Mouse (Mus musculus) cerebral cortex, adult 2 months (tissue): ENCODE measurements around the gene H13.

Source experiments
- WGBS: fragments of 180-500 bp; shearing (Covaris S2); methylation state at CpG from one replicate; pipeline ENCODE4 v1.1.7; 2018; 5-methylcytosine and 5-hydroxymethylcytosine counted together

The H13 gene

GRCm38 (mm10) chr2:152700725-152701124 lies 31.5 kb downstream of the H13 start:
- 83% methylated on average over 8 of the region's 8 CpGs for WGBS

- 87% methylated on average over 21 of the region's 21 CpGs for WGBS
These were observed 34.5 kb downstream of the H13 start for GRCm38 (mm10) chr2:152703596-152704255.

GRCm38 (mm10) chr2:152704256-152704605 lies 35.0 kb downstream of the H13 start:
- WGBS, result 79% methylated on average over 5 of the region's 5 CpGs

- 92% methylated on average over 14 of the region's 14 CpGs for WGBS
These were observed 35.6 kb downstream of the H13 start for GRCm38 (mm10) chr2:152704811-152705370.

GRCm38 (mm10) chr2:152705993-152706571 lies 36.8 kb downstream of the H13 start:
- WGBS, result 39% methylated on average over 22 of the region's 22 CpGs

GRCm38 (mm10) chr2:152707186-152707585 lies 37.9 kb downstream of the H13 start:
- WGBS, result 39% methylated on average over 7 of the region's 7 CpGs

GRCm38 (mm10) chr2:152707627-152708026 lies 38.4 kb downstream of the H13 start:
- 18% methylated on average over 31 of the region's 31 CpGs for WGBS

GRCm38 (mm10) chr2:152709066-152709465 lies 39.8 kb downstream of the H13 start:
- 83% methylated on average over 5 of the region's 5 CpGs for WGBS

GRCm38 (mm10) chr2:152716241-152716772 lies 47.0 kb downstream of the H13 start:
- WGBS, result 67% methylated on average over 6 of the region's 6 CpGs

GRCm38 (mm10) chr2:152717652-152718051 lies 48.4 kb downstream of the H13 start:
- WGBS, result 64% methylated on average over 11 of the region's 11 CpGs

- 53% methylated on average over 6 of the region's 6 CpGs for WGBS
These were observed 48.8 kb downstream of the H13 start for GRCm38 (mm10) chr2:152718076-152718475.

GRCm38 (mm10) chr2:152723651-152724331 lies 54.5 kb downstream of the H13 start:
- 12% methylated on average over 37 of the region's 37 CpGs for WGBS

GRCm38 (mm10) chr2:152724332-152724723 lies 55.1 kb downstream of the H13 start:
- WGBS, result 65% methylated on average over 3 of the region's 3 CpGs

GRCm38 (mm10) chr2:152725178-152725750 lies 56.0 kb downstream of the H13 start:
- WGBS, result 81% methylated on average over 15 of the region's 15 CpGs

GRCm38 (mm10) chr2:152726213-152726612 lies 57.0 kb downstream of the H13 start:
- WGBS, result 90% methylated on average over 6 of the region's 6 CpGs

- WGBS, result 80% methylated on average over 6 of the region's 6 CpGs
These were observed 57.6 kb downstream of the H13 start for GRCm38 (mm10) chr2:152726751-152727335.

- 86% methylated on average over 14 of the region's 14 CpGs for WGBS
These were observed 58.7 kb downstream of the H13 start for GRCm38 (mm10) chr2:152727795-152728510.

GRCm38 (mm10) chr2:152728594-152728993 lies 59.3 kb downstream of the H13 start:
- 87% methylated on average over 7 of the region's 7 CpGs for WGBS

- 72% methylated on average over 8 of the region's 8 CpGs for WGBS
These were observed 59.9 kb downstream of the H13 start for GRCm38 (mm10) chr2:152729013-152729635.

- WGBS, result 50% methylated on average over 7 of the region's 7 CpGs
These were observed 60.4 kb downstream of the H13 start for GRCm38 (mm10) chr2:152729636-152730020.

- WGBS, result 87% methylated on average over 2 of the region's 2 CpGs
These were observed 63.9 kb downstream of the H13 start for GRCm38 (mm10) chr2:152733201-152733600.
